Mouse (Mus musculus): ENCODE results near the gene 4930404N11Rik.

DNA sequence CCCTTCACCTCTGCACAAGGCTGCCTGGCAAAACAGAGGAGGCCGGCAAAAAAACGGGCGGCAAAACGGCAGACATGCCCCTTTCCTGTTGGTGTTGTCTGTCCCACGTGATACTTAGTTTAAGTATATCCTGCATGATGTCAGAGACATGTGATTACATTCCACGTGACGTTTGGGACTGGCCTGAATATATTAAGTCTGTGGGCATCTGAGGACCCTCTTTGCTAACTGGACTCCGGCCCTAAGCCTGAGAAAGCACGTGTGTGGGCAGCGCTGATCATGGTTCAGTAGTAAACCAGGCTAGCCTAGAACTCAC lies 35.5 kb upstream of the 4930404N11Rik start:
- TF ChIP-seq GATA1 (IDR thresholded peaks at IDR 0.05; ENCODE audit: borderline replicate concordance, low read length) (no peak), FLI1 (IDR thresholded peaks at IDR 0.05; ENCODE audit: low read length) (no peak)

Measured in megakaryocyte, embryonic 14.5 days (primary cell).